Mouse (Mus musculus): ENCODE data around the gene Setd3. TPM values are rescaled to one million over a fixed set of nuclear protein-coding genes. Genes with fewer than 3 reads are reported as not detected.

Gene Setd3
- polyA plus RNA-seq (2017; shearing (Covaris generic)), result 111 TPM

GRCm38 (mm10) chr12:108179246-108179320, at the start of gene Setd3:
Setd3 (minus strand) TSS chr12:108179314.

DNA sequence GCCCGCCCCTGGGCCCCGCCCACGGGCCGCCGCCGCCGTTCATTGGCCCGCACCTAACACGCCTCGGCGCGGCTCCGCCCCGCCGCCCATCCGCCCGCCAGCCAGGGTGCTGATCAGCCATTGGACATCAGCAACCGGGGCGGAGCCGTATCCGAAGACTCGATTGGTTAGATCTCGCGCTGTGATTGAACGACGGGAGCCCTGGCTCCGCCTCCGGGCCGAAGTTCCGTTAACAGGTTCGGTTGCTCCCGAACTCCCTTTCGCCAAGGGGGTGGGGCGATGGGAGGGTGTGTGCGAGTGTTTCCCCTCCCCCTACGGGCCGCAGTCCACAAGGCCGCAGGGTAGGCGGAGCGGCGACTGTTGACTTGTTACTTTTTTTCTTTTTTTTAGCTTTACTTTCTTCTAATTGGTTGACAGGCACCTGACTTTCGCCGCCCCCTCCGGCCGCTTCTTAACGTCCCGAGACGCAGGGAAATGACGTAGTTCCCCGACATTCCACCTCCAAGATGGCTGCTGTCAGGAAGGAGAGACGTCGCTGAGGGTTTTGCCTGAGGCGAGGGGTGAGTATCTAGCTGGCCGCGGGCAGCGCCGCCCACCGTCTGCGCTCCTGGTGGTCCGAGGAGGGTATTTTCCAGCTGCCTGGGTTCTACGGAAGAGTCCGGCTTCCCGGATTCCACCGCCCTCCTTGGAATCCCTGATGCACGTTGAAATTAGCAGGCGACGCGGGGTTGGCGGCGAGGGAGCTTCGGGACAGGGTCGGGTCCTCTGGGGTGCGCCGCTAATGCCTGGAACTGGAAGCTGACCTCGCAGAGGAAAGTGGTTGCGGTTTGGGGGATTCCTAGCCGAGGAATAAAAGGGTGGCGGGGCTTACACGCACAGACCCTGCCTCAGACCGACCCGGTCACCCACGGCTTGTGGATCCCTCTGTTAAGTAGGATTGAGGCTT, 480 bp upstream of the Setd3 start, which contains the start of gene Ccnk:
TSS of gene Ccnk (plus strand) at position 259 of the 946 bp plus-strand sequence.

Other genes with a start within 250 kb of the Setd3 start
- gene Bcl11b, start 175.7 kb downstream of the Setd3 start, polyA plus RNA-seq (2017; shearing (Covaris generic)), result 310 TPM
- 4.5 TPM for gene Ccnk, start 265 bp upstream of the Setd3 start, polyA plus RNA-seq (2017; shearing (Covaris generic))
- gene Ccdc85c, start 96.1 kb upstream of the Setd3 start, polyA plus RNA-seq (2017; shearing (Covaris generic)), result 0.26 TPM
- gene Hhipl1, start 127.0 kb upstream of the Setd3 start, polyA plus RNA-seq (2017; shearing (Covaris generic)), result not detected
- not detected for gene Cyp46a1, start 155.1 kb upstream of the Setd3 start, polyA plus RNA-seq (2017; shearing (Covaris generic))
- not detected for gene Eml1, start 191.6 kb upstream of the Setd3 start, polyA plus RNA-seq (2017; shearing (Covaris generic))